Mouse (Mus musculus): ENCODE data around the gene Gm11034.

Gene Gm11034

DNA sequence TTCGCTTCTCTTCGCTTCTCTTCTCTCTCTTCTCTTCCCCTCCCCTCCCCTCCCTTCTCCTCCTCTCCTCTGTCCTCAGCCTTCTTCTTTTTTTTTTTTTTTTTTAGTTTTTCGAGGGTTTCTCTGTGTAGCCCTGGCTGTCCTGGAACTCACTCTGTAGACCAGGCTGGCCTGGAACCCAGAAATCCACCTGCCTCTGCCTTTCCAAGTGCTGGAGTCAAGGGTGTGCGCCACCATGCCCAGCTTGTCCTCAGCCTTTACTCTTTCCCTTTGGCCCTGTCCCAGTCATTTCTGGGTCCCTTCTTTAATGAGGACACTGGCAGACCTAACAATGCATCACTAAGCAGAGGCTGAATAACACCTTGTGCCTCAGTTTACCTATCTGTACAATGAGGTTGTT is at the start of gene Gm11034:
Gene Gm11034, minus strand, starts transcription at position 101 of the 400 bp plus-strand sequence.
- no peak for DNase-seq (ENCODE audit: low read depth)

DNA sequence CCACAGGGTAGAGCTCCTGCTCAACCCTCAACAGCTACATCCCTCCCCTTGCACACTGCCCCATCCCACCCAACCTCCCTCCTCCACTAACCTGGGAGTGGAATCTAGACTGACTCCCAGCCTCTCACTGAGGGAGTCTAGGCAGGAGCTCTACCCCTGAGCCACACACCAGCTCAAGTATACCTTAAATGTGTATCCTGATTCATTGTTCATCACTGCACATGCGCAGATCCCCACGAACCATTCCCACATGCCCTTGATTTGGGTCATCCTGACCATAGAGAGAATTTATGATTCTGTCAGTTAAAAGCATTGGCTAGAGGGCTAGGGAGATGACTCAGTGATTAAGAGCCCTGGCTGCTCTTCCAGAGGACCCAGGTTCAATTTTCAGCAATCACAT is 49.3 kb upstream of the Gm11034 start:
- DNase-seq (ENCODE audit: low read depth), result no peak

DNA sequence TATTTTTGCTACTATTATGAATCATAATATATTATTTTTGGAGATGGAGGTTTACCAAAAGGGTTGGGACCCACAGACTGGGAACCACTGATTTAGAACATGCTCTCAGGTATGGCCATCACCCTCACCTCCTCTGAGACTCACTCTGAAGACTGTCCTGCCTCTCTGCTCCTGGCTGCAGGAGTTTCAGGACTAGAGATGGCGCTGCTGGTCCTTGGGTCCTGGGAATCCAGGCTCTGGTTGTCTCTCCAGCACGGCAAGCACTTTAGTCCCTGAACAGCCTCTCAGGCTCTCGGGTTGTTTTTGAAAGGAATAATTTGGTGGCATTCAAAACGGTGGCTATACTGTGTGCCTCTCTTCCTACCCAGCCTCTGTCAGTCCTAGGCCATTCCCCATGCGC is 48.4 kb upstream of the Gm11034 start:
- DNase-seq (ENCODE audit: low read depth), result peak; percentile 53

DNA sequence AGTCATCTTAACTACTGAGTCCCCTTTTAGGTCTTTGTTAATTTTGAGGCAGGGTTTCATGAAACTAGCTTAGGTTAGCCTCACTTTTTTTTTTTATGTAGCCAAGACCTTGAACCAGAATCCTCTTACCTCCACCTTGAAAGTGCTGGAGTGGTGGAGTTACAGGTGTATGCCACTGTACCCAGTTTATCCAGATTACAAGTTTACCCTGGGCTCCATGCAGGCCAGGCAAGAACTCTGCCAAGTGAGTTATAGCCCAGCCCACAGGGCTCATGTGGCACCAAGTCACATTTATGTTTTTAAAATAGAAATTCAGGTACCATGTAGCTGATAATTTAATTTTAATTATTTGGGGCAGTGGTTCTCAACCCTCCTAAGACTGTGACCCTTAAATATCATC is 48.0 kb upstream of the Gm11034 start:
- no peak for DNase-seq (ENCODE audit: low read depth)

DNA sequence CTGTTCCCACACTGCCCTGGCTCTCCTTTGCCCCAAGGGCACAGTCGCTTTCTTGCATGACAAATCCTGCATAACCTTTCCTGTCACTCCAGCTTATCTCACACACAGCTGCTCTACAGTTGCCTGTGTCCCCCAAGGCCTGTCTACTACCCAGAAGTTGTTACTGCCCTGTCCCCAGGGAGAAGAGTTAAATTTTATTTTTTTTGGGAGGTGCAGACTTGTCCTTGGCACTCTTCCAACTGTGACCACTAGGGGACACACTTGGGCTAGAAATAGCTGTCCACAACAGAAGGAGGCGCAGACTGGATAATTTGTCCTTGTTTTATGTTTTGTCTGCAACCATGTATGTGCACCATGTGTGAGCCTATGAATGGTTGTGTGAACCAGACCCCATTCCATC is 47.6 kb upstream of the Gm11034 start:
- DNase-seq (ENCODE audit: low read depth), result peak; percentile 85

DNA sequence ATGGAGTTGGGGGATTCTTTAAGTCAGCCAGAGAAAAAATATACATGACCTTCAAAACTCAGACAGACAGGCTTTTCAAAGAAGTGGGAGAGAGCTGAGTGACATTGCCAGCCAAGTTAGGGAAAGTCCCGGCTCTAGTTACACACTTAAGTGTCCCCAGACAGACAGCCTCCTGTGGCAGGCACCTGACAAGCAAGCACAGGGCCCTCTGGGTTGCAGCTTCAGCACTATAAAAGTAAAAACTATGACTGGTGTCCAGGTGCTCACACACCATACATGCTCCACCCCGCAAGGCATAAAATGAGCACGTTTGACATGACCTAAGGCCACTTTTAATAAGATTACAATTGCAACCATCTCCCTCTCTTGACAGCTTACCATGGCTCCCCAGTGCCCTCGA is 47.1 kb upstream of the Gm11034 start:
- DNase-seq (ENCODE audit: low read depth), result no peak

DNA sequence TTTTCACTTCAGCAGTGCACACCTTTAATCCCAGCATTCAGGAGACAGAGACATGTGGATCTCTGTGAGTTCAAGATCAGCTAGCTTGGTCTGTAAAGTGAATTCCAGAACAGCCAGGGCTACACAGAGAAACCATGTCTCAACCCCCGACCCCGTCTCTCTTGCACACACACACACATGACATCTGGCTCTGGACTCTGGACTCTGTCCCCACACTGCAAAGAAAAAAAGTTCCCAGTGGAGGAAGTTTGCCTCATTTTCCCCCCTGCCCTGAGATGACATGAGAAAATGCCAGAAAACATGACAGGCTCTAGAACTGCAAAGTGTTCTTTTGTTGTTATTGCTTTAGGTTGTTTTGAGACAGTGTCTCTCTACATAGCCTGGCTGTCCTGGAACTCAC is 46.4 kb upstream of the Gm11034 start:
- no peak for DNase-seq (ENCODE audit: low read depth)

DNA sequence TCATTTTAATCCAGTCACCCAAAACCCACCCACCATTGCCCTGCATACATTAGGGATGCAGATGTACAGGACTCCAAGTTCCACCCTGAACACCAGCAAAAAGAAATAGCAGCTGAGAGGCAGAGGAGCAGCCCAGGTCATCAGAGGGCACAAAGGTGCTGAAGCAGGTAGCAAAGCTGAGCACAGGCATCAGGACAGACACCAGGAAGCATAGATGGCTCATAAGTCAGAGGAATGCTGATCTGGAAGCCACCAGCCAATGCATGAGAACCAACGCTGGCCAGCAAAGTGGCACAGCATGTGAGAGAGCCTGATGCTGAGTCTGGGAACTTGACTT is 44.4 kb upstream of the Gm11034 start:
- no peak for DNase-seq (ENCODE audit: low read depth)

DNA sequence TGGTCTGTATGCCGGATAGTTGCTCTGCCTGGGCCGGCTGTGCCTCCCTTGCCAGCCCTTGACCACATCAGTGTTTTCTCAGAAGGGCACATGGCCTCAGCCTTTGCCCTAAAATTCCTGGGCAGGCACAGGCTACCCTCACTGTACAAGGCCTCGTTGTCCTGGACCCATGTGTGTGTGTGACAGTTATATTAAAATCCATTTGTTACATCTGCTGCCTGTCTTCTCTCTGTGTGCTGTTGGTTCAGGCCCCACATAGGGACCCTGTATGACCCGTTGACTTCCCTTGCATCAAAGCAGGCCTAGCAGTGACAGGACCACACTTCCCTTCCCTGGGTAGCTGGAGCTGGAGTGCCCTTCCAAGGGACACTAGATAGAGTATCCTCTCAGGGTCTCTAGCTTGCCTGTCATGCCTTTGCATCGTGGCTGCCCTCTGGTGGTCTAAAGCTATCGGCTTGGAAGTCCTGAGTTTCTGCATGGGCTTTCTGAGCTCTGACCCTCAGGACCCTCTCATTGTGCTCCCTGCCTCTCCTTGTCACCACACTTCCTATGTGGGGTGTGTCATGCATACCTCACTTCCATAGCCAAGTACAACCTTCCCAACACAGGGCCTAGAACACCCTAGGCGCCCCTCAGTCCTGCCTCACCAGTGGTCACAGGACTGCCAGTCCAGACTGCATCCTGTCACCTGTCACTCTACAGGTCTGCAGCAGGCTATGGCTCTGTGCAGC is 43.9 kb upstream of the Gm11034 start:
- peak; percentile 53 for DNase-seq (ENCODE audit: low read depth)

DNA sequence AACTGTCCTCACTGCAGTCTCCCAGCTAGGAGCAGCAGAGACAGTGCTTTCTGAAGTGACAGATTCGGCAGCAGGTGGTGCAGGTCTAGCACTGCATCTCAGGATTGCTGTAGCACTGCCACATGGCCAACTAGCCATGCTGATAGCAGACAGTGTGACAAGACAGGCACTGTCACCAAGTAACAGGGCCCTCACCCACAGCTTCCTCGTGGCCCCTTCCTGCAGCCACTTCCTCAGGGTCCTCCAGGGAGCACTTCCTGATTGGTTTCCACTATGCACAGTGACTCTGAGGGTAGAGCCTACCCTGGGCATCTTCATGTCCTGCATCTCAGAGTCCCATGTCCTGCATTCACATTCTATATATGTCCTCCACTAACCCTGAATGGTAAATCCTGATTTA is 31.2 kb upstream of the Gm11034 start:
- peak; percentile 46 for DNase-seq (ENCODE audit: low read depth)

DNA sequence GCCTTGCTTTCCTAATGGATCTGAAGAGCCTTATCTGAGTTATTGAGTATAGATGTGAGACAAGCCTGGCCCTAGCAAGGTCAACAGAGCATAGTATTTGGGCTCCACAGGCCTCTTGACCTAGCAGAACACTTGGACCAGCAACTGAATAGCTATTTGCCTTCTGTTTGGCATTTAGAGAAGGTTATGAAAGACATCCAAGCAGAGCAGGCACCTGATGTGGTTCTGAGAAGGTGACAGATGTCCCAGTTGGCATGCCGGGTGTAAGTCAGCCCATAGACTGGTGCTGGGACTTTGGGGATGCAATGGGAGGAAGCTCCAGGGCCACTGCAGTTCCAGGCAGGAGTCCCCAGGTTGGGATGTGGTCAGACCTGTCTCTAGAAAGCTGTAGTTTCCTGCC is 28.8 kb upstream of the Gm11034 start:
- DNase-seq (ENCODE audit: low read depth), result no peak

DNA sequence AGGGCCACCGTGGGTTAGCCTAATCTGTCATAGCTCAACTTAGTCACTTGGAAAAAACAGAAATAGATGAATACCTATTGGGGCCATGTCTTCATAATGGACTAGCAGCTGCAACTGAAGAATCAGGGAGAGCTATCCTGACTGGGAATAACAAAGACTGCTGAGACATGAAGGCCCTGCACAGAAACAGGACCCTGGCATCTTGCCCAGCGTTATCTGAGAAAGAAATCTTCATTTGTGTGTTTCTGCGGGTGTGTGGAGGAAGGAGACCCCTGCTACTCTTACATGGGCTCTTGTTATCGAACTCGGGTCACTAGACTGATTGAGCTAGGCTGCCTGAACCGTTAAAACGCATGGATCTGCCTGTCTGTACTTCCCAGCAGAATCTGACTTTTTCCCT is 27.5 kb upstream of the Gm11034 start:
- DNase-seq (ENCODE audit: low read depth), result peak; percentile 32

DNA sequence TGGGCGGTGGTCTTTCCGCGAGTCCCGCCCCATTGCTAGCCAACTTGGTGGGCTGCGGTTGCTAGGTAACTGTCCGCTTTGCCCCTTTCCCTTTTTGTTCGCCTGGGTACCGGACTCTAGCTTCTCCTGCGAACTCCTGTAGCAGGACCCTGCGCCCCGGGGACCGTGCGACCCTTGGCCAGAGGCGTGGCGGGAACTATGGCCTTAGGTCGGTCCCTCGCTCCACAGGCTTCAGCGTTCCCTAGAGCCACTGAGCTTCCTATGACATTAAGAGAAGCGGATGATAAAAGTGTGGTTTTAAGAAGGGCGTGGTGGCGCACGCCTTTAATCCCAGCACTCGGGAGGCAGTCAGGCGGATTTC is 26.9 kb upstream of the Gm11034 start:
- no peak for DNase-seq (ENCODE audit: low read depth)

DNA sequence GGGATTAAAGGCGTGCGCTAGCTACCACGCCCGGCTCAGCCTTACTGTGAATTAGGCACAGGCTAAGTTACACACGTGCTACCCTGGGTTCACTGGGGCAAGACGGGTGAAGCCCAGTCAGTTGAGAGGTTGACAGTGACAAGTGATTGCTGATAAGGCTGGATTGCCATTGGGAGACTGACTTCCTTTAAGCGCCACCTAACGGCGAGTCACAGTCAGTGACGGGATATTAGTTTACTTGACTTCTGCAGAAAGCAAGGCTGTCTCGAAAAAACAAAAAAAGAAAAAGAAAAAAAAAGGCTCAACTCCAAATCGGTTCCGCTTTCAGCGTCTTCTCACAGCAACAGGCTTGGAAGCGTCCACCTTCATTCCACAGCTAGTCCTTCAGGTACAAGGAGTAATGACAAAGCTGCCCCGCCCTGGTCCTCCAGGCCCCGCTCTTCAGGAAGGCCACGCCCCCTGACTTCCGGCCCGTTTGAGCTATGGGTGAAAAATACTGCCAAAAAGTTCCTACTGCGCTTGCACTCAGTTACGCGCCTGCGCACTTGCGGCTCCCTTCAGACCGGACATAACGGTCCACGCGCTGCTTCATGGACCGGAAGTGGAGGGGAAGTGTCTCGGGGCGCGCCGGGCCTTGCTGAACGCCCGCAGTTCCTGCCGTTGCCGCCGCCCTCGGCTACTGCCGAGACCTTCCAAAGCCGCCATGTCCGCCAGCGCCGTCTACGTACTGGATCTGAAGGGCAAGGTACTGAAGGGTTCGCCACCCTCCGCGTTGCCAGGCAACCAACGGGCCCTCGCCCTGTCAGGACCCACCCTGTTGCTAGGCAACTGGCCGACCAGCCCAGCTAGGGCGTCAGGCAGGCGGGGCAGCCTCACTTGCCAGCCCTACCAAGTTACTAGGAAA is 26.3 kb upstream of the Gm11034 start, which contains the start of gene Ap1m1:
Gene Ap1m1, plus strand, starts transcription at position 520 of the 904 bp plus-strand sequence.
- peak; percentile 100 for DNase-seq (ENCODE audit: low read depth)

DNA sequence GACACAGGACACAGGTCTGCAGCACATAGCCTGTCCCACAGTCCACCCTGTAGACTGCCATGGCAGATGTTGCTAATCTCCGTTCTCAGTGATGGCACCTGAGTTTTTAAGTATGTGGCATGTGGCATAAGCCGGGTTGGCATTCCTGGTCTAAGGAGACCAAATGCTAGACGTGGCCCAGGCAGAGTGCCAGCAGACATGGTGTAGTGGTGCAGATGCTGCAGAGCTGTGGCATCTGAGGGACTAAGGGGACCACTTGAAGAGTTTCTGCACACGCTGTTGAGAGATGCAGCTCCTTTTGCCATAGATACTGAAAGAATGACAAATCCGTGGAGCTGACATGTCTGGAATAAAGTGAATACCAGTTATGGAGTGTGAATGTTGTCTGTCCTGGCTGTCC is 9.2 kb upstream of the Gm11034 start:
- DNase-seq (ENCODE audit: low read depth), result no peak

DNA sequence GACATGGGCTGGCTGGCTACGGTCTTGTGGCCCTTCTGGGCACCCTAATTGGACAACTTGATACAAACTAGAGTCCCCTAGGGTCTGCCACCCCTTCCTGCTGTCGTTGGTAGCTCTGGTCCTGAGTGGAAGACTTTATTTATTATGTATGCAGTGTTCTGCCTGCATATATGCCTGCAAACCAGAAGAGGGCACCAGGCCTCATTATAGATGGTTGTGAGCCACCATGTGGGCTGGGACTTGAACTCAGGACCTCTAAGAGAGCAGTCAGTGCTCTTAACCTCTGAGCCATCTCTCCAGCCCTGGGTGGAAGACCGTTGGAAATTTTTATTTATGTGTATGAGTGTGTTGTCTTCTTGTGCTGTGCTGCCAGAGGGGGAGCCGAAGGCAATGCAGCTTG is 7.3 kb upstream of the Gm11034 start:
- DNase-seq (ENCODE audit: low read depth), result peak; percentile 53

DNA sequence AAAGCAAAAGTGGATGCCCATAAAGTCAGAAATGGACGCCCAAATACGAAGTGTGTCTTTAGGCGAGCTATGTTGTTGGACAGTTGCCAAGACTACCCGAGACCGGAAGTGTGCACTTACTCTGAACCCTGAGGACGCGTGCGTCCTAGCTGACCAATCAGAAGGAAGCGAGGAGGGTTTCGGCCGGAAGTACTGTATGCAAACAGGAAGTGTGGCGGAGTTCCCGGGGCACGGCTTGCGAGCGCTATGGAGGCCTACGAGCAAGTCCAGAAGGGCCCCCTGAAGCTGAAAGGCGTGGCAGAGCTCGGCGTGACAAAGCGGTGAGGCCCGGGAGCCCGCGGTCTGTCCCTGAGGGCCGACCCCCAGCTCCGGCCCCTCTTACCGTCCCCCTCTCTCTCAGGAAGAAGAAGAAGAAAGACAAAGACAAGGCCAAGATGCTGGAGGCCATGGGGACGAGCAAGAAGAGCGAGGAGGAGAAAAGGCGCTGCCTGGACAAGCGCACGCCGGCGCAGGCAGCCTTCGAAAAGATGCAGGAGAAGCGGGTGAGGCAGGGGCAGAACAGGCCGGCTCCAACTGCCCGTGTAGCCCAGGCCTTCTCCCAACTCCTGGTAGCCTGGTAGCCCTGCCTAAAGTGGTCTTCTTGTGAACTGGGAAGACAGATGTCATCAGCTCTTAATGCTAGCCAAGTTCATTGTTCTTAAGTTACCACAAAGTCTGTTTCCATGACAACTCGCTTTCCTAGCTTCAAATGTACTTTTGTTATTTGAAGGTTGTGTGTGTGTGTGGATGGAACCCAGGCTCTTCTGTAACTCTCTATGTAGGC is 6.3 kb upstream of the Gm11034 start, which contains the start of gene Fam32a:
Gene Fam32a, plus strand, starts transcription at position 190 of the 823 bp plus-strand sequence.
- DNase-seq (ENCODE audit: low read depth), result peak; percentile 100

DNA sequence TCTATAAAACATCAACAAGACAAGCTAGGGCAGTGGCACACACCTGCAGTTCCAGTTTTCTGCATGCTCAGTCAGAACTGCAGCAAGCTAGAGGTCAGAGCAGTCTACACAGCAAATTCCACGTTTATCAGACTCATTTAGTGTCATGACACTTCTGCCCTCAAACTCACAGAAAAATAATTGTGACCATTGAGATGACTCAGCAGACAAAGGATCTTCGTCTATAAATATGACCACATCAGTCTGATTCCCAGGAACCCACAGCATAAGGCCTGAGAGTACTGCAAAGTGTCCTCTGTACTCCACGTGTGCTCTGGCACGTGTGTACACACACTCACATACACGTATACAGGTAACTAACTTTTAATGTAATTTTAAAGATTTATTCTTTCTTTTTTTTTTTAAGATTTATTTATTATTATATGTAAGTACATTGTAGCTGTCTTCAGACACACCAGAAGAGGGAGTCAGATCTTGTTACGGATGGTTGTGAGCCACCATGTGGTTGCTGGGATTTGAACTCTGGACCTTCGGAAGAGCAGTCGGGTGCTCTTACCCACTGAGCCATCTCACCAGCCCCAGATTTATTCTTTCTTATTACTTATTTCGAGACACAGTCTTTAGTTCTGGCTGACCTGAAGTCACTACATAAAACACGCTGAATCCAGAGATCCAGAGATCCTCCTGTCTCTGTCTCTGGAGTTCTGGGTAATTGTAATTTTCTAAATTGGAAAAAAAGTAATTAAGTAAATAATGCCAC is 5.5 kb upstream of the Gm11034 start:
- peak; percentile 69 for DNase-seq (ENCODE audit: low read depth)

DNA sequence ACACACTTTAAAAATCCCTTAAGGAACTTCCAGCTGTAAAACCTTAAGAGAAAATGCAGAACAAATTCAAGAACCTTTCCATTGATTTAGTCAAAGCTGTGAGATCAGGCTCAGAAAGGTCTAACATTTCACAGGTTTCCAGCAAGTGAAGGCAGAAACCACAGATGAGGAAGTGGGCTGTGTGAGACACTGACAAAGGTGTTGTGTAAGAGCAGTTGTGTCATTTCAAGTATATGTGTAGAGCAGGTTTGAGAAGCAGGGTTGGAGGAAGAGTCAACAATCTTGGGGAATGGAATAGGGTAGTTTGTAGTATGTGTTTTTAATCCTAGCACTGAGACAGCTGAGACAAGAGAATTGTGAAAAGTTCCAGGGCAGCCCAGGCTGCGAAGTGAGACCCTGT is 2.4 kb upstream of the Gm11034 start:
- DNase-seq (ENCODE audit: low read depth), result peak; percentile 91

DNA sequence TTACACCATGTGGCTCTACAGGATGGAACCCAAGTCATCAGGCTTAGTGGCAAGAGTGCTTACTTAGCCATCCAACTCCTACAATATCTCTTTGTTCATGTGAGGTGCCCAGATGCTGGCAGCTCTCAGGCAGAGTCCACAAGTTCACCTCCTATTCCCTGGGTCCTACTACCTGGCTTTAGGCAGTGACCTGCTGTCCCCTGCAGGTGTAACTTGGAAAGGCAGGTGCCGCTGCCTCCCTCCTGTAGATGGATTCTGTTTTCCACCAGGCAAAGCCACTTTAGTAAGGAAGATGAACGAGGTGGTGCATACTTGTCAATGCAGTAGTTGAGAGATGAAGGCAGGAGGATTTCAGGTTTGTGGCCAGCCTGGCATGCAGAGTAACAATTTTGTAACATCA is 1.6 kb upstream of the Gm11034 start:
- DNase-seq (ENCODE audit: low read depth), result peak; percentile 61

DNA sequence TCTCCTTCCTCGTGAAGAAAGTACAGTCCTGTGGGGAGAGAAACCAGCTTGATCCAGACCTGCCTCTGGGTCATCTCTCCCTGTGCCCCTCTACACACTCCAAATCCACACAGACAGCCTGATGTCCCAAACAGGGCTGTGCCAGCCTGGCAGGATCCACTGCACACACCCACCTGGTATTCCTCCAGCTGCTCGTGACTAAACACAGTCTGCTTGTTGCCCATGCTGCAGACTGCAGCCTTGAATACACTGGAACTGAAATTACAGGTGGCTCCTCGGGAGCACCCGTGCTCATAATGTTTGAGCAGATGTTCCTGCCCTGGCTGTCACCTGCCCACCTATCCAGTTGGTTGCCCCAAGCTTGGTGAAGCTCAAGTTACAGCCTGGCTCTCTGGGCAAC is 685 bp downstream of the Gm11034 start, which contains the start of gene Cib3:
Gene Cib3, minus strand, starts transcription at position 87 of the 400 bp plus-strand sequence.
- no peak for DNase-seq (ENCODE audit: low read depth)

DNA sequence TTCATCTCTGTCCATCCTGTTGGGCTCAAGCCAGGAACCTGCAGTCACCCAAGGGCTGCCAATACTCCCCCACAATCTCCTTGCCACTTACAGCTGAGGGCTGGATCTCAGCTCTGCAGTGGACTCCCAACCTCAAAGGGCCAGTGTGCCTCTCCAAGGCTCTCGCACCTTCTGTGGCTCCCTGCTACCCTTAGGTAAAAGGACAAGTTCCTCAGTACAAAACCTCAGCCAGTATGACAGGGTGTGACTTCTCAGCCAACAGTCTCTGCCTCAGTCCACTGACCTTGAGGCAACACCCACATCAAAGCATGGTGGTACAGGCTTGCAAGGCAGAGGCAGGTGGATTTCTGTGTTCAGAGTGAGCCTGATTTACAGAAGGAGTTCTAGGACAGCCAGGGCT is 1.6 kb downstream of the Gm11034 start:
- DNase-seq (ENCODE audit: low read depth), result no peak

Measured in 416B (cell line).